Mouse (Mus musculus) kidney, embryonic 15.5 days (tissue): ENCODE data around the gene Galk2. TPM values are rescaled to one million over a fixed set of nuclear protein-coding genes. Genes with fewer than 3 reads are reported as not detected.

Source experiments
- polyA plus RNA-seq: library from polyadenylated mRNA; unstranded; fragments of >200 nt; fragmentation: Nextera tagmentation; extraction: Ambion mirVana; gene quantifications from 2 replicates; pipeline ENCODE4 v1.2.1, GENCODE M21; 2015

The Galk2 gene
- polyA plus RNA-seq, 1 experiment from 2014 or later = 57.8 TPM

Other genes with a start within 250 kb of the Galk2 start
- gene Cep152, start 234.0 kb upstream of the Galk2 start, polyA plus RNA-seq = 7.7 and 8.1 TPM in 2 replicates
- gene Eid1, start 186.0 kb upstream of the Galk2 start, polyA plus RNA-seq = 116 and 119 TPM in 2 replicates
- gene Shc4, start 135.0 kb upstream of the Galk2 start, polyA plus RNA-seq = 1.2 and 1.3 TPM in 2 replicates
- 19.0 and 19.6 TPM in 2 replicates for gene Secisbp2l, start 76.2 kb upstream of the Galk2 start, polyA plus RNA-seq
- gene Cops2, start within 50 bp of the Galk2 start, polyA plus RNA-seq = 80.0 and 86.0 TPM in 2 replicates
- 1.9 TPM in 2 replicates for gene Fgf7, start 175.5 kb downstream of the Galk2 start, polyA plus RNA-seq